Mouse (Mus musculus): ENCODE results near the gene Tada2b.

Gene Tada2b

GRCm38 (mm10) chr5:36446166-36446890, 37.8 kb downstream of the Tada2b start:
- no peak for DNase-seq (ENCODE audit: extremely low spot score, low spot score)

GRCm38 (mm10) chr5:36445028-36445427, 39.1 kb downstream of the Tada2b start:
- DNase-seq (ENCODE audit: extremely low spot score, low spot score) = no peak

- DNase-seq (ENCODE audit: extremely low spot score, low spot score) = no peak
These were observed 39.5 kb downstream of the Tada2b start for GRCm38 (mm10) chr5:36444611-36445010.

- no peak for DNase-seq (ENCODE audit: extremely low spot score, low spot score)
These were observed 43.3 kb downstream of the Tada2b start for GRCm38 (mm10) chr5:36440741-36441140.

GRCm38 (mm10) chr5:36436858-36437257, 47.2 kb downstream of the Tada2b start:
- no peak for DNase-seq (ENCODE audit: extremely low spot score, low spot score)

- no peak for DNase-seq (ENCODE audit: extremely low spot score, low spot score)
These were observed 49.6 kb downstream of the Tada2b start for GRCm38 (mm10) chr5:36434398-36434967.

GRCm38 (mm10) chr5:36431711-36432110, 52.4 kb downstream of the Tada2b start:
- no peak for DNase-seq (ENCODE audit: extremely low spot score, low spot score)

GRCm38 (mm10) chr5:36429551-36429950, 54.5 kb downstream of the Tada2b start:
- no peak for DNase-seq (ENCODE audit: extremely low spot score, low spot score)

- DNase-seq (ENCODE audit: extremely low spot score, low spot score) = no peak
These were observed 56.3 kb downstream of the Tada2b start for GRCm38 (mm10) chr5:36427831-36428230.

GRCm38 (mm10) chr5:36426404-36426803, 57.7 kb downstream of the Tada2b start:
- DNase-seq (ENCODE audit: extremely low spot score, low spot score) = no peak

GRCm38 (mm10) chr5:36424676-36425075, 59.4 kb downstream of the Tada2b start:
- no peak for DNase-seq (ENCODE audit: extremely low spot score, low spot score)
